Mouse (Mus musculus) forebrain, embryonic 11.5 days (tissue): ENCODE results near the gene Trim29. TPM values are rescaled to one million over a fixed set of nuclear protein-coding genes. Genes with fewer than 3 reads are reported as not detected.

Experiments used
- ATAC-seq: fragments of 200-750 bp; cut with Nextera tagmentation; replicated peaks from 2 replicates; pipeline ENCODE4 v1.8.0; 2017; ENCODE audit warnings: moderate TSS enrichment; ENCODE audit not compliant: low FRiP score
- DNase-seq: peaks from one replicate; pipeline ENCODE4 v3.0.0-alpha.2; 2017; ENCODE audit warnings: low spot score
- H3K27ac ChIP-seq: fragments of 300-500 bp; sonication (generic); 2 replicates; pipeline ENCODE4 v1.5.1; 2014; ENCODE audit warnings: low read depth, low read length
- H3K27me3 ChIP-seq: fragments of 300-500 bp; sonication (generic); 2 replicates; pipeline ENCODE4 v1.6.1; 2014; ENCODE audit warnings: mild to moderate bottlenecking, low read length, mixed read lengths; ENCODE audit not compliant: control insufficient read depth, insufficient read depth
- H3K36me3 ChIP-seq: fragments of 300-500 bp; sonication (generic); 2 replicates; pipeline ENCODE4 v1.6.1; 2014; ENCODE audit warnings: mild to moderate bottlenecking, low read length, moderate library complexity, mixed read lengths; ENCODE audit not compliant: control insufficient read depth, insufficient read depth
- H3K4me1 ChIP-seq: fragments of 300-500 bp; sonication (generic); replicated peaks from 2 replicates; pipeline ENCODE4 v1.6.1; 2014; ENCODE audit warnings: low read length, mixed read lengths; ENCODE audit not compliant: control insufficient read depth, insufficient read depth
- H3K4me2 ChIP-seq: fragments of 300-500 bp; sonication (generic); 2 replicates; pipeline ENCODE4 v1.6.1; 2014; ENCODE audit warnings: low read depth, mild to moderate bottlenecking, low read length, moderate library complexity, mixed read lengths; ENCODE audit not compliant: severe bottlenecking
- H3K4me3 ChIP-seq: fragments of 300-500 bp; sonication (generic); 2 replicates; pipeline ENCODE4 v1.5.1; 2014; ENCODE audit warnings: low read depth, low read length
- H3K9ac ChIP-seq: fragments of 300-500 bp; sonication (generic); 2 replicates; pipeline ENCODE4 v1.6.1; 2014; ENCODE audit warnings: low read length
- H3K9me3 ChIP-seq: fragments of 300-500 bp; sonication (generic); 2 replicates; pipeline ENCODE4 v1.6.1; 2016; ENCODE audit warnings: low read length, mixed read lengths; ENCODE audit not compliant: control insufficient read depth
- WGBS: fragments of 180-500 bp; shearing (Covaris S2); extraction: QIAGEN DNeasy Blood & Tissue Kit; methylation state at CpG from one replicate; pipeline ENCODE4 v1.1.7; 2014; 5-methylcytosine and 5-hydroxymethylcytosine counted together
- polyA plus RNA-seq: library from polyadenylated mRNA; unstranded; fragments of >200 nt; fragmentation: Nextera tagmentation; extraction: Ambion mirVana; gene quantifications from 2 replicates; pipeline ENCODE4 v1.2.1, GENCODE M21; 2014

The Trim29 gene
- polyA plus RNA-seq, result 1.3 and 1.6 TPM in 2 replicates

DNA sequence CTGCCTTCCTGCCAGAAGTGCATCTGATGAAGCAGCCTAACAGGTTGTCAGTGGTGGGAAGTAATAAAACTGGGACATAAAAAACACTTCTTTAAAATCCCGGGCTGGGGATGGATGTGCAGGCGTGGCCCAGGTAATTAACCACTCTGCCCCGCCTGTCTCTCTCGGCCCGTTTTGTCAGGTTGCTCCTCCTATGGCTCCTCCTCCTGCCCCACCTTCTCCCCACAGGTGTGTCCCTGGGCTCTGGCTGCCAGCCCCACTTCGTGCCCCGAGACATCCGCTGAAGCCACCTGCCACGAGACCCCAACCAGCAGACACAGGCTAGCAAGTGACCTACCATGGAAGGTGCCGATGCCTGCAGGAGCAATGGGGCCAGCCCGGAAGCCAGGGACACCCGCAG is at the start of gene Trim29:
Gene Trim29, plus strand, starts transcription at position 311 of the 400 bp plus-strand sequence.
- no peak within 1 kb of the TSS for H3K27ac ChIP-seq
- 0 out of 2 replicates have a peak, but pooled peaks cover under 1% of the 10 kb centered on the region for H3K4me1 ChIP-seq
- no peaks in the 10 kb centered on the region for H3K27me3 ChIP-seq
- H3K9me3 ChIP-seq, result no peaks in the 10 kb centered on the region
- no peak within 1 kb of the TSS for H3K4me3 ChIP-seq
- no peak within 1 kb of the TSS for H3K4me2 ChIP-seq
- H3K36me3 ChIP-seq, result no peaks in the 10 kb centered on the region
- WGBS, result 72% methylated on average over 12 of the region's 12 CpGs
- ATAC-seq, result no peak
- DNase-seq, result no peak
- no peak within 1 kb of the TSS for H3K9ac ChIP-seq

DNA sequence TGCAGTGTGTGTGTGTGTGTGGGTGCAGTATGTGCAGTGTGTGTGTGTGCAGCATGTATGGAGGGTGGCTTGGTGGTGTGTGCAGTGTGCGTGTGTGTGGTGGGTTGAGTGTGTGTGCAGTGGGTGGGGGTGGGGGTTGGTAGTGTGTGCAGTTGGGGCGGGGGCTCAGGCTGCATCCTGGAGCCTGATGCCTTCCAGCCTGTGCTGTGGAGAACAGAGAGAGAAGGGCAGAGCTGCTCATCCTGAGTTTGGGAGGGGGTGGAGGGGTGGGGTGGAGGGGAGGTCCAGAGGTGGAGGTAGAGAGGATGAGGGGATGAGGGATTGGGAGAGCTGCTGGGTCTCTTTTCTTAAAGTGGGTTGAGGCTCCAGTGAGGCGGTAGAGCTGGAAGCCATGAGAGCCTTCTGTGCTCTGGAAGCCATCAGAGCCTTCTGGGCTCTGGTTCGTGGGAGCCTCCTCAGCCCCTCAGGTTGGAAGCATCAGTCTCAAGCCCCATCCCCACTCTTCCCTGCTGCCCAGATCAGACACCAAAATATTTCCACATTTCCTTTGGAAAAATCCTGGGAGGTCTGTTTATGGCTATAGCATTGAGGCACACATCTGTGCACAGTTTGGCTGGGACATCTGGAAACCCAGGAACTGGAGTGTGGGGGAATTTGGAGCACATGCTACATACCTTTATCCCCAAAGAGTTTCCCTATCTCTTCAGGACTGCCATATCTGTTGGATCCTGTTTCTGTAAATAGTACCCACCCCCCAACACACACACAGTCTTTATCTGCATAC is 49.3 kb upstream of the Trim29 start:
- Histone ChIP-seq H3K4me1 (peaks cover 11% of the 10 kb centered on the region), H3K4me3 (no peak overlapping the region), H3K27me3 (no peaks in the 10 kb centered on the region), H3K27ac (no peak overlapping the region), H3K9me3 (no peaks in the 10 kb centered on the region), H3K9ac (no peak overlapping the region), H3K4me2 (no peak overlapping the region), H3K36me3 (no peaks in the 10 kb centered on the region)
- WGBS, result 61% methylated on average over 4 of the region's 4 CpGs
- ATAC-seq, result no peak
- DNase-seq, result no peak

DNA sequence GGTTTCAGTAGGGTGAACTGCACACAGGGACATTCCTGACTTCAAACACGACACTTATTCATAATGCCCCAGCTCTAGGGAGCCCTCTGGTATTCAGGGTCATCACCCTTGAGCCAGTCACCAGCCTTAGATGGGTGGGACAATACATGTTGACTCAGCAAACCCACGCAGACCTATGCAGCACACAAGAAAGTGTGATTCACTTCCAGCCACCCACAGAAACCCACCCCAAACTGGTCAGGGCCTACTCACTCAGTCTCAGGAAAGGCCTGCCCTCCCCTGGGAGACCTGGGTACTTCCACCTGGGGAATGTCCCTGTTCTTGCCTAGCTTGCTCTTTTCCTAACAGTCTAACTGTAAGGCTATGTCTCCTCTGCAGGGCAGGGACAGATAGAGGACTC is 48.7 kb upstream of the Trim29 start:
- Histone ChIP-seq H3K9me3 (no peaks in the 10 kb centered on the region), H3K36me3 (no peaks in the 10 kb centered on the region), H3K4me3 (no peak overlapping the region), H3K27ac (0 out of 2 replicates have a peak overlapping the region, but pooled peaks have one; percentile 8), H3K9ac (no peak overlapping the region), H3K27me3 (no peaks in the 10 kb centered on the region), H3K4me1 (peaks cover 11% of the 10 kb centered on the region), H3K4me2 (no peak overlapping the region)
- ATAC-seq, result no peak
- 53% methylated on average over 2 of the region's 2 CpGs for WGBS
- DNase-seq, result no peak

DNA sequence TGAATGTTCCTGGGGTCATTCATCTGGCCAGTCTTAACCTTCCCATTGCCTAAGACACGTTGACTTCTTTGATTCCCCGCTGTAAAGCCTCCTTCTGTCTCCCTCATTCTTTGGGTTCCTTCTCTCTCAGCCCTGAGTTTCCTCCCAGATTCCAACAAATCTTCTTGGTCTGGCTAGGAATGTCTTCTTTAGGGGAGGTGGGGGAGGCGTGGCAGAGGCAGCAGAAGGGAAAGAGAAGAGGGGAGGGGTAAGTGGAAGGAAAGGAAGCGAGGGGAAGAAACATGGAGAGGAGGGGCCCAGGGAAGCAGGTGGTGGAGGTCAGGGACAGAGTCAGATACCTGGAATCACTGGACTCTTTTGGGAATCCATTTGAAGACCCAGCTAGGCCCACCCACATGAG is 48.3 kb upstream of the Trim29 start:
- DNase-seq (no peak), ATAC-seq (no peak)
- no peak overlapping the region for H3K9ac ChIP-seq
- H3K4me2 ChIP-seq, result no peak overlapping the region
- WGBS, result 52% methylated on average over 4 of the region's 4 CpGs
- no peaks in the 10 kb centered on the region for H3K36me3 ChIP-seq
- peaks cover 11% of the 10 kb centered on the region for H3K4me1 ChIP-seq
- H3K27ac ChIP-seq, result 0 out of 2 replicates have a peak overlapping the region, but pooled peaks have one; percentile 8
- H3K27me3 ChIP-seq, result no peaks in the 10 kb centered on the region
- H3K4me3 ChIP-seq, result no peak overlapping the region
- H3K9me3 ChIP-seq, result no peaks in the 10 kb centered on the region

DNA sequence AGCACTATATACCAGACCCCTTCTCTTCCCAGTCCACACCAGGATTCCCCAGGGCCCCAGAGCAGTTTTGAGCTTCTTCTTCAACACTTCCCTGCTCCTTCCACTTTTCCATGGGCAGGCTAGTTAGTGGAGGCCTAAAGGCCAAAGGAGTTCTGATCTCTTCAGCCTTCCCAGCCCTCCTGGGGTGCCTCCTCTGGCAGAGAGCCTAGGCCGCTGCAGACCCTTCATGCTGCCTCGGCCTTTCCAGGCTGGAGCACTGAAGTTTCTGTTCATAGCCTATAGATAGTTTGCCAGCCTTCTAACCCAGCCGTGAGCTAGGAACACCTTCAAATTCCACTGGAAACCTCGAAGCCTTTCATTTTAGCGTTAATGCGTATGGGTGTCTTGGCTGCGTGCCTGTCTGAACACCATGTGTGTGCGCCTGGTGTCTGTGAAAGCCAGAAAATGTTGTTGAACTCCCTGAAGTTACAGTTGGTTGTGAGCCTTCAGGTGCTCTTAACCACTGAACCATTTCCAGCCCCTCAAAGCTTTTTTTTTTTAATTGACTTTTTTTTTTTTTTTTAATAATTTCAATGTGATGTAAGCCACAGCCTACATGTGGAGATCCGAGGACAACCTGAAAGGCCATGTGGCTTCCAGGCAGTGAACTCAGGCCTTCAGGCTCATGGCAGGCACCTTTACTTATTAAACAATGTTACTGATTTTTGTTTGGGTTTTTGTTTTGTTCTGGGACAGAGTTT is 47.7 kb upstream of the Trim29 start:
- 76% methylated on average over 9 of the region's 9 CpGs for WGBS
- H3K9me3 ChIP-seq, result no peaks in the 10 kb centered on the region
- H3K4me1 ChIP-seq, result peaks cover 11% of the 10 kb centered on the region
- H3K4me2 ChIP-seq, result no peak overlapping the region
- DNase-seq (no peak), ATAC-seq (no peak)
- H3K36me3 ChIP-seq, result no peaks in the 10 kb centered on the region
- H3K27ac ChIP-seq, result no peak overlapping the region
- no peak overlapping the region for H3K4me3 ChIP-seq
- no peak overlapping the region for H3K9ac ChIP-seq
- no peaks in the 10 kb centered on the region for H3K27me3 ChIP-seq

DNA sequence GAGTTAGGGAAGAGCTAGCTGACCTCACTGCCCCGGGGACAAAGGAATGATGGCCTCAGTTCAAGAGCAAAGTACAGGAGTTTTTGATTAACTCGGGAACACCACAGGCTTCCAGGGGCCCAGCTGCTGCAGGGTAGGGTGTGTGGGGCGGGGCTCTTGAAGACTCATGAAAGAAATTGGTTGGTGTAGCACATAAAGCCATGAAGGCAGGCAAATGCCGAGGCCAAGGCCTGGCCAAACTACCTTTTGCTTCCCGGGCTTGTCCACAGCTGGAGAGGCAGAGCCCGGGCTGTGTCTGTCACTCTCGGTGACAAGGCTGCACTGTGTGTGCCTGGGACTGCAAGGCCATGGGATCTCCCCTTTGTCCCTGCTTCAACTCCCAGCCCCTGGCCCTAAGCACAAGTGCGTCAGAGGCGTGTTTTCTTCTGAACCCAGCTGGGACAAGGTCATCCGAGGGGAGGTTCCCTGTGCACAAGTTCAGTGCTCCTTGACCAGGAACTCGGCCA is 46.6 kb upstream of the Trim29 start:
- peak; percentile 42; the same call in 1 of the 2 replicates for ATAC-seq
- no peak overlapping the region for H3K4me3 ChIP-seq
- peak; percentile 64 for DNase-seq
- H3K36me3 ChIP-seq, result no peaks in the 10 kb centered on the region
- peaks cover 11% of the 10 kb centered on the region for H3K4me1 ChIP-seq
- H3K9me3 ChIP-seq, result no peaks in the 10 kb centered on the region
- 24% methylated on average over 11 of the region's 11 CpGs for WGBS
- H3K27me3 ChIP-seq, result no peaks in the 10 kb centered on the region
- H3K4me2 ChIP-seq, result no peak overlapping the region
- H3K9ac ChIP-seq, result no peak overlapping the region; the same call in 1 of the 2 replicates
- H3K27ac ChIP-seq, result 0 out of 2 replicates have a peak overlapping the region, but pooled peaks have one; percentile 51

DNA sequence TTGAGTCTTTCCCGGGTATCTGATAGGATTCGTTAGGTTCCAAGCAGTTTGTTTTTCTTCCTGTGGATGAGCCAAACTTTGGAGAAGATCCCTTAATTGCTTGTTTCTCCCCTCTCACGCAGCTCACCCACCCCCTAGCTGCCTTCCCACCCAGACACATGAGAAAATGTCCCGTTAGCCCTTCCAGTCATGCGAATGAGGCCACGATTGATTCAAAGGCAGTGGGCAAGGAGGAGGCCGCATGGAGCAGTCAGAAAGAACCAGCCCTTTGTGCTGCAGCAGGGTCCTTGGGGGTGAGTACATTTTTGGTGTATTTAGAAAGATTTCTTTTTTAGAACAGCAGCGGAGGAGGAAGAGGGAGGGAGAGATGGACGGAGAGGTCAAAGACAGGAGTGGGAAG is 45.5 kb upstream of the Trim29 start:
- Histone ChIP-seq H3K27me3 (peaks cover 3% of the 10 kb centered on the region; the same call in 1 of the 2 replicates), H3K36me3 (no peaks in the 10 kb centered on the region), H3K27ac (no peak overlapping the region), H3K4me3 (no peak overlapping the region), H3K9me3 (no peaks in the 10 kb centered on the region), H3K4me1 (peaks cover 19% of the 10 kb centered on the region), H3K4me2 (no peak overlapping the region), H3K9ac (no peak overlapping the region; the same call in 1 of the 2 replicates)
- ATAC-seq (no peak), DNase-seq (no peak)
- 41% methylated on average over 9 of the region's 9 CpGs for WGBS

DNA sequence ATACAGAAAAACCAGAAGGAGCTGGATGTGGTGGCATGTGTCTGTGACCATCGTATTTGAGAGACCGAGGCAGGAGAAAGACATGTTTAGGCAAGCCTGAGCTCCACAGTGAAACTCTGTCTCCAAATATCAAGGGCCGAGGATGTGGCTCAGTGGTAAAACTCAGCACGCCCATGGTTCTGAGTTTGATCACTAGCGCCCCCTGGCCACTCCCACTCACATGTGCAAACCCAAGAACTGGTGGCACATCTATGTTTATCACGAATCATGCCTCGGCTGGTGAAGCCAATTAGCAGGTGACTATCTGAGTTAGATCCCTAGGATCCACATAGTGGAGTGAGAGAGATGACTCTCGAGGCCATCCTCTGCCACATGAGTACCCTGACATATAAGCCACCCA is 43.3 kb upstream of the Trim29 start:
- Histone ChIP-seq H3K9me3 (no peaks in the 10 kb centered on the region), H3K27me3 (peaks cover 10% of the 10 kb centered on the region; the same call in 1 of the 2 replicates), H3K27ac (no peak overlapping the region), H3K36me3 (no peaks in the 10 kb centered on the region), H3K9ac (no peak overlapping the region), H3K4me3 (no peak overlapping the region), H3K4me1 (peaks cover 32% of the 10 kb centered on the region), H3K4me2 (no peak overlapping the region)
- 77% methylated on average over 8 of the region's 8 CpGs for WGBS
- ATAC-seq, result no peak
- no peak for DNase-seq
